Mouse (Mus musculus): ENCODE data around the gene Th. TPM values are rescaled to one million over a fixed set of nuclear protein-coding genes. Genes with fewer than 3 reads are reported as not detected.

Th gene
- 0.55 and 0.84 TPM in 2 replicates for polyA plus RNA-seq (2014; fragmentation: Nextera tagmentation; extraction: Ambion mirVana)

GRCm38 (mm10) chr7:142931028-142931427 lies at the start of gene Th:
Th (minus strand) TSS chr7:142931128.
- Histone ChIP-seq H3K36me3 (ENCODE audit: insufficient read depth) (no peaks in the 10 kb centered on the region), H3K9ac (no peak within 1 kb of the TSS), H3K9me3 (ENCODE audit: low read depth, low read length) (no peaks in the 10 kb centered on the region), H3K27ac (ENCODE audit: low read depth) (peak within 1 kb of the TSS; percentile 73; the same call in 1 of the 2 replicates), H3K4me3 (ENCODE audit: low read depth, low read length) (no peak within 1 kb of the TSS), H3K27me3 (ENCODE audit: insufficient read depth, low read length) (no peaks in the 10 kb centered on the region), H3K4me1 (ENCODE audit: insufficient read depth) (no peaks in the 10 kb centered on the region), H3K4me2 (no peak within 1 kb of the TSS)
- DNase-seq (no peak), ATAC-seq (ENCODE audit: insufficient read depth) (no peak)
- no peak for TF ChIP-seq CTCF (IDR thresholded peaks at IDR 0.05; ENCODE audit: low read depth)
- WGBS: 80% methylated on average over 3 of the region's 3 CpGs

DNA sequence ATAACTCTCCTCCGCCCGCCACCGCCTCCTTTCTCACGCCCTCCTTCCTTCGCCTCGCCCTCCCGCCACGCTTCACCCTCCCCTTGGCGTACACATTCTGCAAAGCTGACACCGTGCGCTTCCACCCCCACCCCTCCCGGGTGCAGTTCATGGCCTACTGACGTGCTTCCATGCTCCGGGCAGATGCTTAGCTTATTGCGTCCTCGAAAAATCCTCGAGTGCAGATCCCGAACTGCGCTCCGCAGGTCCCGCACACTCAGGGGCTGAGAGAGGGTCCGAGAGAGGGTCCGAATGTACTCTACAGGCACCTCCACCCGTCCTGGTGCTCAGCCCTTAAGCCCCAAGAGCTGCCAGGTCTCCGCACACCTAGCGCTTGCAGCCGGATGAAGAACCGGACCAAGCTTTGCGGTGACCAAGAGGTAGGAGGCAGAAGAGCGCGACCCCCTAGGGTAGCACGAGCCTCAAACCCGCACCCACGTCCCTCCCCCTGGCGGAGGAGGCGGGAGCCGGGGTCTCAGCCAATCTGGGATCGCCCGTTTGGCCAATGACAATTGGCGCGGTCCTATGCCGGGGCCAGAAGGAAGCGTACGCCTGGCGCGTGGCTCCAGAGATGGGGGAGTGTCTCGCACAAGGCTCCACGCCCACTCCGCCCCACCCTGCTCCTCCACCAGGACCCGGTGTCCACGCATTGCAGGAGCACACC lies 38.0 kb upstream of the Th start, which contains the start of gene Ascl2:
Gene Ascl2 (minus strand): TSS at position 456 of the 703 bp plus-strand sequence.
- ATAC-seq (ENCODE audit: insufficient read depth): peak; percentile 53
- 1% methylated on average over 51 of the region's 51 CpGs for WGBS
- no peak within 1 kb of the TSS for H3K27ac ChIP-seq (ENCODE audit: low read depth)

DNA sequence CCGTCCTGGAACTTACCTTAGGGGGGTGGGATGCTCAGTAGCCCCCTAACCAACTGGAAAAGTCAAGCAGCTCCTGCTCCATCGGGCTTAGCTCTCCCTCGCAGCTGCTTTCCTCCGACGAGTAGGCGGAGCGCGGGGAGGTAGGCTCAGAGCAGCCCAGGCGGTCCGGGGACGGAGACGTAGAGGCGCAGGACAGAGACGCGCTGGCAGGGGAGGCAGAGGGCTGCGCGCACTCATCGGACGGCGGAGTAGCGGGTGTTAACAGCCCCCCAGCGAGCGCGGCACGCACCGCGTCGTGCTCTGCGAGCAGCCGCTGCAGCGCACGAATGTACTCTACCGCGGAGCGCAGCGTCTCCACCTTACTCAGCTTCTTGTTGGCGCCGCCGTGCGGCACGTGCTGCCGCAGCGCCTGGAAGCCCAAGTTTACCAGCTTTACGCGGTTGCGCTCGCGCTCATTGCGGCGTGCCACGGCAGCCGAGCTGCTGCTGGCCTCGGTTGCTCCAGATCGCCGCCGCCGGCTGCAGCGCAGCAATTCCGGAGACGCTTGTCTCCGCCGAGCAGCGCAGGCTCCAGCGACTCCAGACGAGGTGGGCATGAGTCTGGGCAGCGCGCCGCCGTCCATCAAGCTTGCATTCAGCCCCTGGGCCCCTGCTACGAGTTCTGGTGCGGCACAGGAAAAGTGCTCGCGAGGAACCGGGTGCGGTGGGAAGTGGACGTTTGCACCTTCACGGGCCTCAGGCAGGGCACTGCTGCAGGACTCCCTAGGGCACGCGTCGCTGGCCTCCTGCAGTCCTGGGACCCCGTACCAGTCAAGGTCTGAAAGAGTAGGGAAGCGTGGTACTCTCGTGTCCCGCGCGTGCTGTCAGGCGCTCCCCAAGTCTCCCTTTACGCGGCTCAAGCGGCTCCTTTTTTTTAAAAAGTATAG lies 37.2 kb upstream of the Th start:
- peak; percentile 88 for DNase-seq
- WGBS: under 1% methylated on average over 90 of the region's 90 CpGs

More for the DNA sequence above, 38.0 kb upstream of the Th start, which contains the start of gene Ascl2:
- H3K27me3 ChIP-seq (ENCODE audit: insufficient read depth, low read length): peaks cover 78% of the 10 kb centered on the region
- peak within 1 kb of the TSS; percentile 95 for H3K4me2 ChIP-seq
- peak within 1 kb of the TSS; percentile 43 for H3K9ac ChIP-seq
- no peaks in the 10 kb centered on the region for H3K36me3 ChIP-seq (ENCODE audit: insufficient read depth)
- peak within 1 kb of the TSS; percentile 42 for H3K4me3 ChIP-seq (ENCODE audit: low read depth, low read length)
- DNase-seq: peak; percentile 71
- H3K9me3 ChIP-seq (ENCODE audit: low read depth, low read length): no peaks in the 10 kb centered on the region
- no peaks in the 10 kb centered on the region for H3K4me1 ChIP-seq (ENCODE audit: insufficient read depth)
- TF ChIP-seq CTCF (IDR thresholded peaks at IDR 0.05; ENCODE audit: low read depth): peak; percentile 44

GRCm38 (mm10) chr7:142967414-142967883 lies 36.5 kb upstream of the Th start:
- no peaks in the 10 kb centered on the region for H3K9me3 ChIP-seq (ENCODE audit: low read depth, low read length)

More for the DNA sequence above, 37.2 kb upstream of the Th start:
- no peaks in the 10 kb centered on the region for H3K36me3 ChIP-seq (ENCODE audit: insufficient read depth)
- peak overlapping the region; percentile 42 for H3K4me3 ChIP-seq (ENCODE audit: low read depth, low read length)
- ATAC-seq (ENCODE audit: insufficient read depth): peak; percentile 68
- no peaks in the 10 kb centered on the region for H3K4me1 ChIP-seq (ENCODE audit: insufficient read depth)
- TF ChIP-seq CTCF (IDR thresholded peaks at IDR 0.05; ENCODE audit: low read depth): peak; percentile 53
- peaks cover 82% of the 10 kb centered on the region for H3K27me3 ChIP-seq (ENCODE audit: insufficient read depth, low read length)
- no peaks in the 10 kb centered on the region for H3K9me3 ChIP-seq (ENCODE audit: low read depth, low read length)
- no peak overlapping the region for H3K27ac ChIP-seq (ENCODE audit: low read depth)
- peak overlapping the region; percentile 43 for H3K9ac ChIP-seq
- H3K4me2 ChIP-seq: peak overlapping the region; percentile 95

GRCm38 (mm10) chr7:142959752-142960151 lies 28.8 kb upstream of the Th start:
- Histone ChIP-seq H3K27me3 (ENCODE audit: insufficient read depth, low read length) (peaks cover 12% of the 10 kb centered on the region; the same call in 1 of the 2 replicates), H3K9me3 (ENCODE audit: low read depth, low read length) (no peaks in the 10 kb centered on the region), H3K9ac (no peak overlapping the region), H3K4me2 (no peak overlapping the region), H3K4me3 (ENCODE audit: low read depth, low read length) (no peak overlapping the region), H3K27ac (ENCODE audit: low read depth) (no peak overlapping the region), H3K36me3 (ENCODE audit: insufficient read depth) (no peaks in the 10 kb centered on the region), H3K4me1 (ENCODE audit: insufficient read depth) (no peaks in the 10 kb centered on the region)
- DNase-seq (no peak), ATAC-seq (ENCODE audit: insufficient read depth) (no peak)
- no peak for TF ChIP-seq CTCF (IDR thresholded peaks at IDR 0.05; ENCODE audit: low read depth)
- WGBS: 67% methylated on average over 4 of the region's 4 CpGs

More at GRCm38 (mm10) chr7:142967414-142967883, 36.5 kb upstream of the Th start:
- Histone ChIP-seq H3K4me1 (ENCODE audit: insufficient read depth) (no peaks in the 10 kb centered on the region), H3K27me3 (ENCODE audit: insufficient read depth, low read length) (peaks cover 82% of the 10 kb centered on the region), H3K4me2 (peak overlapping the region; percentile 95), H3K9ac (peak overlapping the region; percentile 43), H3K27ac (ENCODE audit: low read depth) (no peak overlapping the region), H3K4me3 (ENCODE audit: low read depth, low read length) (peak overlapping the region; percentile 42), H3K36me3 (ENCODE audit: insufficient read depth) (no peaks in the 10 kb centered on the region)
- peak; percentile 66 for DNase-seq
- no peak for TF ChIP-seq CTCF (IDR thresholded peaks at IDR 0.05; ENCODE audit: low read depth)
- WGBS: under 1% methylated on average over 36 of the region's 36 CpGs
- ATAC-seq (ENCODE audit: insufficient read depth): peak; percentile 67

GRCm38 (mm10) chr7:142958817-142959216 lies 27.9 kb upstream of the Th start:
- no peaks in the 10 kb centered on the region for H3K36me3 ChIP-seq (ENCODE audit: insufficient read depth)
- 91% methylated on average over 1 of the region's 1 CpGs for WGBS
- no peaks in the 10 kb centered on the region for H3K9me3 ChIP-seq (ENCODE audit: low read depth, low read length)
- no peaks in the 10 kb centered on the region for H3K4me1 ChIP-seq (ENCODE audit: insufficient read depth)
- H3K9ac ChIP-seq: no peak overlapping the region
- ATAC-seq (ENCODE audit: insufficient read depth) (no peak), DNase-seq (no peak)
- no peak overlapping the region for H3K27ac ChIP-seq (ENCODE audit: low read depth)
- no peak overlapping the region for H3K4me2 ChIP-seq
- H3K27me3 ChIP-seq (ENCODE audit: insufficient read depth, low read length): 0 out of 2 replicates have a peak, but pooled peaks cover 2% of the 10 kb centered on the region
- no peak overlapping the region for H3K4me3 ChIP-seq (ENCODE audit: low read depth, low read length)
- TF ChIP-seq CTCF (IDR thresholded peaks at IDR 0.05; ENCODE audit: low read depth): no peak
